Mouse (Mus musculus) forebrain, embryonic 13.5 days (tissue): ENCODE measurements at regions not wholly inside any gene's neighbourhood (a gene's known extent, or its start where the extent isn't known, plus 50 kb on each side); places are given as distances from the start of the nearest gene placed in this dataset.

Source experiments
- ATAC-seq: fragments of 200-750 bp; cut with Nextera tagmentation; 2 replicates; pipeline ENCODE4 v1.8.0; 2017
- H3K27ac ChIP-seq: fragments of 300-500 bp; sonication (generic); 2 replicates; pipeline ENCODE4 v1.5.1; 2015; ENCODE audit warnings: inconsistent platforms, mild to moderate bottlenecking, moderate library complexity
- H3K27me3 ChIP-seq: fragments of 300-500 bp; sonication (generic); 2 replicates; pipeline ENCODE4 v1.6.1; 2015; ENCODE audit warnings: mild to moderate bottlenecking, inconsistent platforms
- H3K36me3 ChIP-seq: fragments of 300-500 bp; sonication (generic); 2 replicates; pipeline ENCODE4 v1.6.1; 2015; ENCODE audit warnings: mild to moderate bottlenecking, inconsistent platforms; ENCODE audit not compliant: poor library complexity, severe bottlenecking
- H3K4me1 ChIP-seq: fragments of 300-500 bp; sonication (generic); 2 replicates; pipeline ENCODE4 v1.6.1; 2015; ENCODE audit warnings: inconsistent platforms
- H3K4me2 ChIP-seq: fragments of 300-500 bp; sonication (generic); 2 replicates; pipeline ENCODE4 v1.6.1; 2015; ENCODE audit warnings: inconsistent platforms, mild to moderate bottlenecking, moderate library complexity
- H3K4me3 ChIP-seq: fragments of 300-500 bp; sonication (generic); 2 replicates; pipeline ENCODE4 v1.5.1; 2015; ENCODE audit warnings: mild to moderate bottlenecking, inconsistent platforms
- H3K9ac ChIP-seq: fragments of 300-500 bp; sonication (generic); 2 replicates; pipeline ENCODE4 v1.6.1; 2015; ENCODE audit warnings: mild to moderate bottlenecking, inconsistent platforms
- H3K9me3 ChIP-seq: fragments of 300-500 bp; sonication (generic); replicated peaks from 2 replicates; pipeline ENCODE4 v1.6.1; 2016; ENCODE audit warnings: inconsistent platforms
- whole genome bisulfite sequencing: fragments of 180-500 bp; shearing (Covaris S2); methylation state at CpG from one replicate; pipeline ENCODE4 v1.1.7; 2015; 5-methylcytosine and 5-hydroxymethylcytosine counted together

DNA sequence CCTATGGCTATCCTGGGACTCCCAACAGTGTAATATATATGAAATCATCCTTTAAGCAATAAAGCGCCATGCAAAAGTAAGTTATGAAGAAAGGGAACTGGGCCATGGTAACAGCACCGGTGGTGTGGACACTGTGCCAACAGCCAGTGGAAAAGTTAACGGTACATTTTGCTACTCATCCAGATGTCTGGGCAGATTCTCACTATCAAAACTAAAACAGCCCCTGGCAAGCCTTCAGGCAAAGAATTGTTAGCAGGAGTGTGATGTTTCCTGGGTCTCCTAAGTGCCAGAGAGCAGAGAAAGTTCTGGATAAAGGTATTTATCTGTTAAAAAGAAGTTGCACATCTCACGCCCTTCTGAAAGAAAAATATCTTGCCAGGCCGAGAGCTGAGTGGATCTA, 198.0 kb upstream of the Hnrnpa3 start:
- Histone ChIP-seq H3K4me1 (0 out of 2 replicates have a peak, but pooled peaks cover 6% of the 10 kb centered on the region), H3K27me3 (no peaks in the 10 kb centered on the region), H3K4me3 (no peak overlapping the region), H3K9me3 (no peaks in the 10 kb centered on the region), H3K9ac (no peak overlapping the region), H3K4me2 (no peak overlapping the region), H3K36me3 (no peaks in the 10 kb centered on the region), H3K27ac (no peak overlapping the region)
- ATAC-seq = no peak
- WGBS = 62% methylated on average over 5 of the region's 5 CpGs

DNA sequence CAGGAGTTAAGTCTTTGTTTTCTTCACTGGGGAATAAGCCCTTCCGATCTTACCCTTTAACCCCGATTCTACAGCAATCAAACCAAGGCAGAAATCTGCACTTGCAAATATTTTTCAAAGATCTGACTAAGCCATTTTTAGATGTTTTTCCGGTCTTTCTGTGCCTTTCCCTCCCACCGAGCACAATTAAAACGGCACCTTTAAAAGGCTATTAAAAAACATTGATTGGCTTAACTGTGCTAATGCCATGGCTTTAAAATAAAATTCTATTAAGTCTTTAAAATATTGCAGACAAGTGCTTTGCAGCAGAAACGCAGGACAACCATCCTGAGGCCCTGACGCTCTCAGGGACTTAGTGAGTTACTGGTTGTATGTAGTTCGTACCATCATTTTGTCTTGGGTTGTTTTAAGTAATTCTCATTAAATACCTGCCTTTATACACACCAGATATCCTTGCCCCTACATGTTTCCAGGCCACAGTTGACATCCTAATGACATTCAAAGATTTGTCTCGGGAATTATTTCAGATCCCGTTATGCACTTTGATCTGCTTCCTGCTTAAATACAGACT, 197.6 kb upstream of the Hnrnpa3 start:
- no peak for ATAC-seq
- H3K4me1 ChIP-seq = 0 out of 2 replicates have a peak, but pooled peaks cover 6% of the 10 kb centered on the region
- H3K9me3 ChIP-seq = no peaks in the 10 kb centered on the region
- no peak overlapping the region for H3K4me2 ChIP-seq
- H3K9ac ChIP-seq = no peak overlapping the region
- H3K4me3 ChIP-seq = no peak overlapping the region
- no peaks in the 10 kb centered on the region for H3K27me3 ChIP-seq
- no peak overlapping the region for H3K27ac ChIP-seq
- WGBS = 47% methylated on average over 10 of the region's 10 CpGs
- no peaks in the 10 kb centered on the region for H3K36me3 ChIP-seq

DNA sequence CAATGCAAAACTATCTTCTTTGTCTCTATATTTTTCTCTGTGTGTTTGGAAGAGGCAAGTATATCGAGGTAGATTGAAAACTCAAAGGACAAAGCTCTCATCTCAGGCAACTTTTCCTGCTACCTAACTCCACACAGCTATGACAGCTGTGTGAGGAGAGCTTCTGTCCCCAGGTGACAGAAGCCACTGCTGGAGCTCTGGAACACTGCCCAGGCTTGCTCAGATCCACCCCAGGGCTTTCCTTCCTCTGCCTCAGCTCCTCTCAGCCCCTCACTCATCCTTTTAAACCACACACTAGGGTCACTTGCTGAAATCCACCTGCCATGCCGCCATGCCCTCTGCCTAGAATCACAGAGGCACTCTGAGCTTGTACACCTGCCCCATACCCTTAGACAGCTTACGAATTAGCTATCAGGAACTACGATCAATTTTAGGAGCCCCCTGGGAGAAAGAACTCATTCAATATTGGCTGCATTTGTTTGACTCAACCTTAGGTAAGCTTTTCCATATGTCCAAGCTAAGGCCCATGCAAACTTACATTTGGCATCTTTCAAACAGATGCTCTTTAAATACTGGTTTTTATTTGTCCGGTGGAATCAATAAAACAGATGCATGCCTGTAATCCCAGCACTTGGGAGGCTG, 196.9 kb upstream of the Hnrnpa3 start:
- H3K36me3 ChIP-seq = no peaks in the 10 kb centered on the region
- WGBS = 74% methylated on average over 5 of the region's 5 CpGs
- no peak overlapping the region for H3K9ac ChIP-seq
- no peak overlapping the region for H3K4me3 ChIP-seq
- H3K27me3 ChIP-seq = no peaks in the 10 kb centered on the region
- 0 out of 2 replicates have a peak, but pooled peaks cover 6% of the 10 kb centered on the region for H3K4me1 ChIP-seq
- no peak overlapping the region for H3K27ac ChIP-seq
- no peaks in the 10 kb centered on the region for H3K9me3 ChIP-seq
- no peak for ATAC-seq
- no peak overlapping the region for H3K4me2 ChIP-seq

DNA sequence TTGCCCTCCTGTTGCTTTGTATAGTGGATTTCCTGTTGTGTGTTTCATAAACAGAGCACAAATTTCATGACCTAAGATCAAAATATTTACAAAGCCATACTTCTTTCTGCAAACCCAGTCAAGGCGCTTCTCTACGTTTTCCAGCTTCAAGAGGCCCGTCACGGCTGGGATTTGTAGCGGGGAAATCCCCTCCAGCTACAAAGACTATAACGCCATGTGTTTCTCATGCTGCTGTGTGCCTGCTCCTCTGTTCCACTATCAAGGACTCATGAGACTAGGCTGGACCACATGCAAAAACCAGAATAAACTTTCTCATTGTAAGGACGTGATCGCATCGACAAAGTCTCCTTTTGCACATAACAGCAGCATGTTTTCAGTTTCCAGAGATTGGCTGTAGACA, 196.0 kb upstream of the Hnrnpa3 start:
- Histone ChIP-seq H3K9ac (no peak overlapping the region), H3K4me3 (no peak overlapping the region), H3K27ac (no peak overlapping the region), H3K27me3 (no peaks in the 10 kb centered on the region), H3K36me3 (no peaks in the 10 kb centered on the region), H3K4me1 (0 out of 2 replicates have a peak, but pooled peaks cover 6% of the 10 kb centered on the region), H3K9me3 (no peaks in the 10 kb centered on the region), H3K4me2 (no peak overlapping the region)
- no peak for ATAC-seq
- WGBS = 81% methylated on average over 9 of the region's 9 CpGs

DNA sequence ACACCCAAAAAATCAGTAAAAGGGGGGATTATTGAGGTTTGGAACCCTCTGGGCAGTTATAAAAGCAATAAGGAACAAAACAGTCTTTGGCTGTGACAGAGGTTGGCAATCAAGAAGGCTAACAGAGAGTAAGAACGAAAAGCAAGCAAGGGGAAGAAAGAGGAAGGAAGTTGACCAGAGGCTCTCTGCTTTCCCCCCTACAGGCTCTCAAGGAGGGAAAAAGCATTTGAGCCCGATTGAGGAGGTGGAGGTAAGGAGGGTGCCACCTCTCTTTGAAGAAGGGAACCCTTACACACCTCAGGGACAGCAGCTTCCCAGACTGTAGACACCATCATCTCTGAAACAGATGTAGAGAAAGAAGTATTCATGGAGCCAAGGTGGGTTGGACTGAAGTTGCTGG, 194.6 kb upstream of the Hnrnpa3 start:
- H3K9me3 ChIP-seq = no peaks in the 10 kb centered on the region
- no peaks in the 10 kb centered on the region for H3K36me3 ChIP-seq
- no peak overlapping the region for H3K9ac ChIP-seq
- H3K27ac ChIP-seq = no peak overlapping the region
- ATAC-seq = no peak
- no peak overlapping the region for H3K4me3 ChIP-seq
- WGBS = 45% methylated on average over 2 of the region's 2 CpGs
- H3K4me1 ChIP-seq = 0 out of 2 replicates have a peak, but pooled peaks cover 6% of the 10 kb centered on the region
- no peak overlapping the region for H3K4me2 ChIP-seq
- H3K27me3 ChIP-seq = no peaks in the 10 kb centered on the region

DNA sequence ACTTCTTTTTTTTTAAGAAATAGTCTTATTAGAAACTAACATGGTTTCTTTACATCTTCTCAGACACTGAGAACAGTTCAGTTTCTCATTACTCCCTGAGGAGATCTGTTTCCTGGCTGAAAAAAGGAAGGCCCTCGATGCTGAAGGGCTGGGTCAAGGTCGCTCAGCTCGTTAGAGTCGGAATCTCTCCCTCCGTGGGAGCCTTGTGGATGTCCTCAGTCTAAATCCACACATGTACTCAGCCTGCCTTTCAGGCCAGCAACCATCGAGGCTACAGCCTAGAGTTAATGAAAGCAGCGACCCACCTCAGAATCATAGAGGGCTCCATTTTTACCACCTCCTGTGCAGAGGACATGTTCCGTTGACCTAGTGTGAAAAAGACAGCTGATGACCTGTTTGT, 190.2 kb upstream of the Hnrnpa3 start:
- Histone ChIP-seq H3K4me1 (peaks cover 10% of the 10 kb centered on the region), H3K4me3 (no peak overlapping the region), H3K9ac (no peak overlapping the region), H3K36me3 (no peaks in the 10 kb centered on the region), H3K9me3 (no peaks in the 10 kb centered on the region), H3K4me2 (no peak overlapping the region), H3K27ac (no peak overlapping the region), H3K27me3 (no peaks in the 10 kb centered on the region)
- 68% methylated on average over 8 of the region's 8 CpGs for WGBS
- no peak for ATAC-seq

DNA sequence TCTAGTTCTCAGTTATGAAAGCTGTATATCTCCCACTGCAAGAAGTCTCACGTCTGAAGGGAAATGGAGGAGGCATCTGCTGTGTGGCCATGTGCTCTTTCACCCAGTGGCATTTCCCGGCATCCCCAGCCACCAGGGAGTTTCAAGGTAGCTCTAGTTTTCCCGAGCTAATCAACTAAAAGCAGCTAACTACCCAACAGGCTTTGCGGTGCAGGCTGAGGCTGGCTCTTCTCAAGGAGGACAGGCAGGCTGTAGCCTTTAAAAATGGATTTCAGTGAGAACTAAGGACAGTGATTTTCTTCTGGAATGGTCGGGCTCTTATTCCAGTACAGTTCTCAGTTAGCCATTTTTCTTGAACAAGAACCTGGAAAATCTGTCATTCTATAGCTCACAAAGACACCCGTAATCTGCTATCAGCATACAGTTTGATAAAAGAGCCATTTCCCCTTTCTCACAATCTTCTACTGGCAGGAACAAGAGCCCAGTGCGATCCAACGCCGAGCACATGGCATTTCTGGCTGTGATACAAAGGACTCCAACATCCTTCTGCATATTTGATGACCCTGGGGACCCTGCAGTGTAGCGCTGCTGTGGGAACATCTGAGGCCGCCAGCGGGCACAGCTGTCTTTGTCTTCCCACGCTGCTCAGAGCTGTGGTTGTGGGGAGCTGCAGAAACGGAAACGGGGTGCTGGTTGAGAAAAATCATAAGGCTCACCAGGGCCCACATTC, 188.9 kb upstream of the Hnrnpa3 start:
- WGBS = 35% methylated on average over 15 of the region's 15 CpGs
- Histone ChIP-seq H3K9me3 (no peaks in the 10 kb centered on the region), H3K4me2 (peak overlapping the region; percentile 33), H3K4me1 (peaks cover 10% of the 10 kb centered on the region), H3K27me3 (no peaks in the 10 kb centered on the region), H3K4me3 (no peak overlapping the region), H3K27ac (peak overlapping the region; percentile 80), H3K9ac (0 out of 2 replicates have a peak overlapping the region, but pooled peaks have one; percentile 9), H3K36me3 (no peaks in the 10 kb centered on the region)
- ATAC-seq = peak; percentile 88

DNA sequence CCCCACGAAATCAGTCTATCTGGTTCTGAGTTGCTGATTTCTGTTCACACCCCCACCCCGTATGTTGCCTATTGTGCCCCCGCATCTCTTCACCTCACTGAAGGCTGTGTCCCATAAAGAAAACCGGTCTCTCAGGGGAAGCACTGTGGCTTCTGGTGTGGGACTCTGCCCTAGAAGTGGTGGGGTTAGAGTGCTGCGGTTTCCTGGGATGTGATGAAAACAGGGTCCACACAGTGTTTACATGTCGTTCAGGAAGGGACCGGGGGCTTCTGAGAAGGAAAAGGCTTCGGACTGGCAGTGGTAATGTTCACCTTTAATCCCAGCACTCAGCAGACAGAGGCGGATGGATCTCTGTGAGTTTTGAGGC, 188.4 kb upstream of the Hnrnpa3 start:
- WGBS = 66% methylated on average over 9 of the region's 9 CpGs
- H3K9ac ChIP-seq = 0 out of 2 replicates have a peak overlapping the region, but pooled peaks have one; percentile 9
- H3K27me3 ChIP-seq = no peaks in the 10 kb centered on the region
- H3K4me2 ChIP-seq = peak overlapping the region; percentile 33
- peak; percentile 24; the same call in 1 of the 2 replicates for ATAC-seq
- H3K27ac ChIP-seq = peak overlapping the region; percentile 80
- H3K9me3 ChIP-seq = no peaks in the 10 kb centered on the region
- H3K4me3 ChIP-seq = no peak overlapping the region
- no peaks in the 10 kb centered on the region for H3K36me3 ChIP-seq
- H3K4me1 ChIP-seq = peaks cover 10% of the 10 kb centered on the region

DNA sequence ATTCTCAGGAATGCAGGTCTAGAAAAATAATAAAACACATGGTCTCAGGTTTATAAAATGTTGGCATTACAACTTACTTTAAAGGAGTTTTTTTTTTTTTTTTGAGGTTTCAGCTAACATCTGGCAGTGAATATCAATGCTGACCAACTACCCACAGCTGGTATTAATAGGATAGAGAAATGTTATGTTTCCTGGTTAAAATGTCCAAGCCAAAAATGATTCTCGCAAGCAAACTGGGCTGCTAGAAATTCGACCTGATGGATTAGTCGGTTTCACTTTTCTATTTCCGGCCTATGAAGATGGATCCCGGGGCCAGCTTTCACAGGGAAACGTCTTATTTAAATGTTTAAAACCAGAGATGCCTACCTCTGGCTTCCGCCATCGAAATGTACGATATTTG, 186.6 kb upstream of the Hnrnpa3 start:
- no peak for ATAC-seq
- Histone ChIP-seq H3K27ac (no peak overlapping the region), H3K4me1 (peaks cover 10% of the 10 kb centered on the region), H3K9me3 (no peaks in the 10 kb centered on the region), H3K4me3 (no peak overlapping the region), H3K4me2 (no peak overlapping the region), H3K27me3 (no peaks in the 10 kb centered on the region), H3K36me3 (no peaks in the 10 kb centered on the region), H3K9ac (no peak overlapping the region)
- WGBS = 86% methylated on average over 9 of the region's 9 CpGs

DNA sequence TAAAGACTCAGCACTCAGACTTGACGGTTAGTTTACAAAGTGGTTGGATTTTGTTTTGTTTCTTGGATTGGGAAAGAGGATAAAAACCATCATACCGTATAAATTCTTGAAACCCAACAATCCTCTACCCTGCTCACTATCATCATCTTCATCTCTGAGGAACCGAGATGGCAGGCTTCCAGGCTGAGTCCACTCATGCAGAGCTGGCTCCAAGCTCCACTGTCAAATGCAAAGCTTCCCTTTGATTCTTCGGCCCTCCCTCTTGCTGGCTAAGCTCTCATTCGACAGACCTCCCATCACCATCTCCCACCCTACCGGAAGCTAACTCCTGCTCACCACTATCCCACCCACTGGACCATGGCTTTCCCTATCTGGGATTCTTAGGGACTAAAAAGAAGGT, 184.6 kb upstream of the Hnrnpa3 start:
- no peaks in the 10 kb centered on the region for H3K27me3 ChIP-seq
- ATAC-seq = no peak
- no peak overlapping the region for H3K9ac ChIP-seq
- no peak overlapping the region for H3K27ac ChIP-seq
- no peaks in the 10 kb centered on the region for H3K36me3 ChIP-seq
- H3K9me3 ChIP-seq = no peaks in the 10 kb centered on the region
- H3K4me2 ChIP-seq = no peak overlapping the region
- H3K4me1 ChIP-seq = peaks cover 10% of the 10 kb centered on the region
- H3K4me3 ChIP-seq = no peak overlapping the region
- WGBS = 79% methylated on average over 6 of the region's 6 CpGs

DNA sequence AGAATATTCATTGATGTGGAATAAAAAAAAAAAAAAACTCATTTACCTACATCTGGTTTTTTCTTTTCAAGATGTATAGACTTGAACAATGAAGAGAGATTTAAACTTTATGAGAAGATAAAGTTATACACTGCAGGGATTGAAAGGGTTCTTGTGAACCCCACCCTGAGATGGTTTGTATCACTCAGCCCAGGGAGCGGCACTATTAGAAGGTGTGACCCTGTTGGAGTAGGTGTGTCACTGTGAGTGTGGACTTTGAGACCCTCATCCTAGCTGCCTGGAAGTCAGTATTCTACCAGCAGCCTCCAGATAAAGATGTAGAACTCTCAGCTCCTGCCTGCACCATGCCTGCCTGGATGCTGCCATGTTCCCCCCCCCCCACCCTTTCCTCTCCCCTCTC, 182.7 kb upstream of the Hnrnpa3 start:
- WGBS = 100% methylated on average over 1 of the region's 1 CpGs
- H3K36me3 ChIP-seq = no peaks in the 10 kb centered on the region
- no peak overlapping the region for H3K4me2 ChIP-seq
- no peaks in the 10 kb centered on the region for H3K4me1 ChIP-seq
- no peak overlapping the region for H3K9ac ChIP-seq
- ATAC-seq = no peak
- H3K27ac ChIP-seq = no peak overlapping the region
- no peaks in the 10 kb centered on the region for H3K27me3 ChIP-seq
- H3K9me3 ChIP-seq = no peaks in the 10 kb centered on the region
- H3K4me3 ChIP-seq = no peak overlapping the region

DNA sequence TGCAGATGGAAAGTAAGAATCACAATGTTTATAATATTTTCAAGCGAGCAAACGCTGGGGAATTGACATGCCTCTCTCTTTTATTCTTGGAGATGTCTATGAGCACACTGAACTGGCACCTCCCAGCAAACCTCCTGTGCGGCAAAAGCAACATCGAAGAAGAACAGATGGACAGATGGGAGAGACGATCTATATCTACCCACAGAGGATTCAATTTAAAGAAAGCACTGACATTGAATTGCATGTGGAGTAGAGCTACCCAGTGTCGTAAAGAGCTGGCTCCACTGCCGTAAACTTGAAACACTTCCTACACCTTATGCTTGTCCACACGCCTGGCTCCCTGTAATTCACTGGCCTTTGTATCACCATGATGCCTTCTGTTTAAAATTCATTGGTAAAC, 182.0 kb upstream of the Hnrnpa3 start:
- no peak overlapping the region for H3K4me2 ChIP-seq
- no peaks in the 10 kb centered on the region for H3K27me3 ChIP-seq
- no peak overlapping the region for H3K27ac ChIP-seq
- no peaks in the 10 kb centered on the region for H3K36me3 ChIP-seq
- WGBS = 82% methylated on average over 8 of the region's 8 CpGs
- no peak overlapping the region for H3K9ac ChIP-seq
- peaks cover 5% of the 10 kb centered on the region; the same call in 1 of the 2 replicates for H3K4me1 ChIP-seq
- H3K9me3 ChIP-seq = no peaks in the 10 kb centered on the region
- no peak for ATAC-seq
- H3K4me3 ChIP-seq = no peak overlapping the region
